Mouse (Mus musculus): ENCODE data around the gene Olfr769.
"Not testable (repeated sequence)": the region's sequence is repeated elsewhere in the genome, so short reads cannot be mapped to it uniquely, and the experiment has no call there.

The Olfr769 gene

GRCm38 (mm10) chr10:129117761-129118160, at the start of gene Olfr769:
TSS of gene Olfr769 (minus strand) at chr10:129117861.
- DNase-seq (ENCODE audit: extremely low spot score) = no peak

GRCm38 (mm10) chr10:129164651-129165050, 47.0 kb upstream of the Olfr769 start, which contains the start of gene Olfr771:
TSS of gene Olfr771 (minus strand) at chr10:129164751.
- no peak for DNase-seq (ENCODE audit: extremely low spot score)

GRCm38 (mm10) chr10:129138898-129139297, 21.2 kb upstream of the Olfr769 start, which contains the start of gene Olfr770:
TSS of gene Olfr770 (minus strand) at chr10:129138998.
- DNase-seq (ENCODE audit: extremely low spot score) = no peak

GRCm38 (mm10) chr10:129115146-129115545, 2.5 kb downstream of the Olfr769 start:
- DNase-seq (ENCODE audit: extremely low spot score) = no peak

GRCm38 (mm10) chr10:129101231-129101630, 16.4 kb downstream of the Olfr769 start:
- DNase-seq (ENCODE audit: extremely low spot score) = no peak

GRCm38 (mm10) chr10:129099275-129099674, 18.4 kb downstream of the Olfr769 start, which contains the start of gene Olfr768:
TSS of gene Olfr768 (minus strand) at chr10:129099375.
- no peak for DNase-seq (ENCODE audit: extremely low spot score)

- not testable (repeated sequence) for DNase-seq (ENCODE audit: extremely low spot score)
Measured at GRCm38 (mm10) chr10:129082810-129083209, 34.9 kb downstream of the Olfr769 start, which contains the start of gene Olfr767. TSS of gene Olfr767 (minus strand) at chr10:129082910.

GRCm38 (mm10) chr10:129068877-129069276, 48.8 kb downstream of the Olfr769 start, which contains the start of gene Olfr766-ps1:
TSS of gene Olfr766-ps1 (minus strand) at chr10:129068977.
- DNase-seq (ENCODE audit: extremely low spot score) = no peak
